Mouse (Mus musculus) frontal cortex, postnatal 14 days (tissue): ENCODE data around the gene Grin2d.
A peak's percentile ranks its signal among the peaks of the same experiment; 100 is the strongest.
"Not testable (repeated sequence)": the region's sequence is repeated elsewhere in the genome, so short reads cannot be mapped to it uniquely, and the experiment has no call there.

Source experiments
- DNase-seq, 2 experiments: peaks; one replicate each; pipeline ENCODE4 v3.0.0; 2022; ENCODE audit warnings: low spot score in 2 of 2

Grin2d gene

DNA sequence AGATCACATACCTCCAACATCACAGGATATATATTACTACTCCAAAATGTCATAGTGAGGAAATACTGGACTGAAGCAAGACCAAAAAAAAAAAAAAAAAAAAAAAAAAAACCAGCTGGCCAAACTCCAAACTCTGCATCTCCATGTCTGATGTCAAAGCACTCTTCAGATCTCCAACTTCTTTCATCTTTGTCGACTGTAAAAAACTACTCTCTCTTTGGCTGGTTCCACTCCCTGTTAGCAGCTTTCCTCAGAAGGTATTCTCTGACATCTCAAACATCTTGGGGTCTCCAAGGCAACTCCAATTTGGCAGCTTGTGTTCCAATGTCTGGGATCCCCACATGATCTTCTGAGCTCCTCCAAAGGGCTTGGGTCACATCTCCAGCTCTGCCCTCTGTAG is at the start of gene Grin2d:
Gene Grin2d (minus strand): TSS at position 101 of the 400 bp plus-strand sequence.
- not testable (repeated sequence) for DNase-seq

DNA sequence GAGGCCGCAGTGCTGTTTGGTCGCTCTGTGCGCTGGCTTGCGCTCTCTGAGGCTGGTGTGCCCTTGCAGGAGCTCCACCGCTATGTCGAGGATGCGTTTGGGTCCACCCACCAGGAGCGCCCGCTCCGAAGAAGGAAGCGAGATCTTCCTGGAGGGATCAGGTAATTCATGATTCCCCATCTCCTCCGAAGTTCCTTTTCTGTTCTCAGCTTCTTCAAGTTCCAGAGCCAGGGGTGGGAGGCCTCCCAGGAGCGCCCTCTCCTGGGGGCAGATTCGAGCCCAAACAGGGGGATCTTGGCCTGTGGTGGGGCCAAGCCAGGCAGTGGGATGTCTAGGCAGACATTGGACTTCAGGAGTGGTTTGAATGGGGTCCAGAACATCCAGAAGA is 46.2 kb upstream of the Grin2d start:
- no peak for DNase-seq

GRCm38 (mm10) chr7:45923762-45924428 is 45.7 kb upstream of the Grin2d start, which contains the start of gene Ccdc114:
Gene Ccdc114 (plus strand): TSS chr7:45924072.
- peak; percentile 29 to 42 for DNase-seq

DNA sequence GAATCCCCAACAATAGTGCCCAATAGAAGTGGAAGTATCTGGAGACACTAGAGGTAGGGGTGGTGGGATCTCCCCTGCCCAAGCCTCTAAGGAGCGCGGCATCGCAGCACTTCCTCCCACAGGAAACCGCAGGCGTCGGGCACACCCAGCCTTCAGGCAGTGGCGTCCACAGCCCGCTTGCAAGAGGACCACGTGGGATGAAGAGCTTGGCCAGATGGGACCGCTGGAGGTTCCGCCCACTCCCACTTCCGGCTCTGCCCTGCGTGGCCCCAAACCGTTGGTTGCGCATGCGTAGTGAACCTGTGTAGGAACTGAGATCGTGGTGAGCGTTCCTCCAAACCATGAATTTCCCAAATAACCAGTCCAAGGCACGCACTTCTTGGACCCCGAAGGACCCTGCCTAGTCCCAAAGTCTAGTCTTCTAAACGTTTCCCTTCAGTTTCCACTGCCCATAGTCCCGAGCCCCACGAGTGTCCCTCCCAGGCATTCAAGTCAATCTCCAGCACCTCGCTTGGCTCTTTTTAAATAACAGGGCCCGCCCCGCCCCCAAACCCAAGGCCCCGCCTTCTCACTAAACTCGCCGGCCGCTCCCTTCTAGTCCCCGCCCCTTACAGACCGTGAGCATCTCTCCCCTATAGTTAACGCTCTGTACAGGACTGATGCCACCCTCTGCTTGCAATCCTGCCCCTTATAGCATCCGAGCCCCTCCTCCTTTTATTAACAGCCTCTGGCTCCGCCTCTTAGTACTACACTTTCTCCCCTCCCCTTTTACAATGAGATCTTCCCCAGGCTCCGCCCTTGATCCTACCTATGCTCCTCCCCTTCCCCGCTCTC is 45.0 kb upstream of the Grin2d start:
- peak; percentile 86 to 91 for DNase-seq

- no peak for DNase-seq
Observed at GRCm38 (mm10) chr7:45921950-45922600, 43.9 kb upstream of the Grin2d start.

- DNase-seq: no peak
Observed at GRCm38 (mm10) chr7:45921242-45921621, 43.1 kb upstream of the Grin2d start, which contains the start of gene Emp3. Gene Emp3 (minus strand): TSS chr7:45921404.

GRCm38 (mm10) chr7:45920583-45921241 is 42.5 kb upstream of the Grin2d start:
- no peak for DNase-seq

GRCm38 (mm10) chr7:45919761-45920160 is 41.6 kb upstream of the Grin2d start:
- DNase-seq: no peak

GRCm38 (mm10) chr7:45919083-45919671 is 41.0 kb upstream of the Grin2d start:
- DNase-seq: no peak

DNA sequence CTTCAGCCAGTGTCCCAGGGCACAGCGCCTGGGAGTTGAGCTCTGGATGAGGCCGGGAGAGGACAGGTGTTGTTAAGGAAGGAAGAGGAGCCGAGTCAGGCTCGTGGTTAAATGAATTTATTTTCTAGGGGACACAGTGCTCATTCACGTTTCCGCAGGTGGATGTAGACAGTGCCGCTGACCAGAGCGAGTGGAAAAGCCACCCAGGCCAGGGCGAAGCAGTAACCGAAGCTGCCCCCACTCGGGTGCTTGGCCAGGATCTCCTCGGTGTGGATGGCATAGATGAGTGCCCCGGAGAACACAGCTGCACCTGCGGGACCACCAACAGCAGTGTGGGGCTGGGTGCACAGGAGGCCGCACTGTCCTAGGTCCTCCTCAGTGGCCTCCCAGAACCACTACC is 39.7 kb upstream of the Grin2d start:
- no peak for DNase-seq

DNA sequence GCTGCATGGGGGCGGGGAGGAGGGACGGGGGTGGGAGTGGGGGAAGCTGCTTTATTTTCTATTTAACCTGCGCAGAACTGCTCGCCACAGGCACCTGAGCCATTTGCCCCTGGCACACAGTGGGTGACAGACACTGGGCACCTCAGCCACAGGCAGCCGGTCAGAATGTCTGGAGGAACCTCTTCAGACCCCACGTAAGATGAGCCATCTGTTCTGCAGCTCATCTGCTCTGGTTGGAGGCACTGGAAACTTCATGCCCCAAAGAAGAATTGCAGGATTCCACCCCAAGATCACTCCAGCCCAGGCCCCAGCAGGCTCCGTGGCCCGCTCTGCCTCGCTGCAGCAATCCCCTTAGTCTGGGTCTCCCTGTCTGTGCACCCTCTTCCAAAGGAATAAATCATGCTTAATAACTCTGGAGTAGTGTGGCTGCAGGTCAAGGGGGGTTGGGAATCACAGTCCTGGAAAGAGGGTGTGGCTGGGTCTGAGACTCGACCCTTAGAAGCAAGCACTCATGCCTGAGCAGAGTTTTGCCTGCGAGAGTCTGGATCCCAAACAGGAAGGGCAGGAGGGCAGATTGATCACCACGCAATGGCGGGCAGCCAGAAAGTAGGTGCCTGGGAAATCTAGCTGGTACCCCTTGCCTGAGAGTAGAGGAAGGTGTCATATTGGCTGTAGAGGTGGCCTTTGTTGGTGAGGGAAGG is 39.0 kb upstream of the Grin2d start:
- no peak for DNase-seq

DNA sequence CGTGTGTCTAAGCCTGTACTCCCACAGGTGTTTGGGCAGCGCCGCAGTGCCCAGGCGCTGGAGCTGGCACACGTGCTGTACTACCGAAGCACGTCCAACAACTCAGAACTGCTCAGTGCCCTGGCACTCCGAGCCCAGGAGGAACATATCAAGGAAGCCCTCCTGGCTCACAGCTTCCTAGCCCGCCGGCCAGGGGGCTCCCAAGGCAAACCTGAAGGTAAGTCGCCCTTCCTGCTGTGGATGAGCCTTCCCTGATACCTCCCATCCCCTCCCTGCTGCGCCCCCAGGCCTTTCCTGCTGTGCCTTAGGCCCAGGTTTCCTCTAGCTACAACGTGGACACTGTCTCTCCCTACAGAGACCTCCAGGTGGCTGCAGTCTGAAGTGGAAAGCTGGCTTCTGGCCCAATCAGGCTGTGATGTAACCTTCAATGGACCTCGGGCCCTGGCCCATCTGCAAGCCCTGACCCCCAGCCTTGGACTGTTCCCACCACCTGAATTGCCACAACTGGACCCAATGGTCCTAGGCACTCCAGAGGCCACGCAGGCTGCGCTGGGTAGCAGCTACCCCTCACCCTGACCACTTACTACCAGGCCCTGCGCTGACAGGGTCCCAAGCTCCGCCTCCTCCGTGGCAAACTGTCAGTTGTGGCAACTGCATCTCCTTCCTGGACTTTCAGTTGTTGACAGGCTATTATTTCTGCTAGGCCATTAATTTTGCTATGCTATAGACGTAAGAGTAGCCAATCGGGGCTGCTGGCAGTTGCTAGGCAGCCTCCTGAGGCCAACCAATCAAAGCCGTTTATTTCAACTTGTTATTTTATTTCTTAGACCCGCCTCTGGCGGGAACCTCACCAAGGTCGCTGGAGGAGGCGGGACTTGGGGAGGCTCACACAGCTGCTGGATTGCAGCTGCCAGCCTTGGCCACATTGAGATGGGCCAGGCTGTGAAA is 38.2 kb upstream of the Grin2d start:
- DNase-seq: peak; percentile 50 to 75

GRCm38 (mm10) chr7:45915011-45915410 is 36.8 kb upstream of the Grin2d start:
- no peak for DNase-seq

DNA sequence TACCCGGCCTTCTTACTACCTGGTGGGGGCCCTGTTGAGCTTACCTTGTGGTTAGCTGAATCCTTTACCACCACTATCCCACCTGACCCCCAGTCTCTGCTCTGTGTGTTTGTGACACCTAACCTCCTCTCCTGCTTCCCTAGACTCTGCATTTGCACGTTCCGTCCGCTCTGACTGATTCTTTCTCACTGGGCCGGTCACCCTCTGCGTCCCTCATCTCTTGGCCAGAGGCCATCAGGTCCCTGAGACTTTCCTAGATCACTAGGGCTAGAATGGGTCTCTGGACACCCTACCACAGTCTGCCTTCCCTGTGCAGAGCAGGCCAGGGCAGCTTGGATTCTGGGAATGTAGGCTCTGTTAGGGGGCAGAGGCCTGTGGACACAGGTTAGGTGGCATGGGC is 35.9 kb upstream of the Grin2d start:
- DNase-seq: no peak

DNA sequence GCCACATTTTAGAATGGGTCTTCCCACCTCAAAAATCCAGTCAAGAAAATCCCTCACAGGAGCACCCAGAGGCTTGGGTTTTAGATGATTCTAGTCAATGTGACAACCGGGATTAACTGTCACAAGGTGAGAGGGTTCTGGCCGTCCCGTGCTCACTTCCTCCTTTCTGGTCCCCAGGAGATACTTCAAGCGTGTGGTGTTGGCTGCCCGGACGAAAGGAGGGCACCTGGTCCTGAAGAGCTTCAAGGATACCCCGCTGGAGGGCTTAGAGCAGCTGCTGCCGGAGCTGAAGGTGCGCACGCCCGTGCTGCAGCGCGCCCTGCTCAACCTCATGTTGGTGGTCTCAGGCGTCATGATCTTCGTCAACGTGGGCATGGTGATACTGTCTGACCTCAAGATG is 31.0 kb upstream of the Grin2d start:
- no peak for DNase-seq

DNA sequence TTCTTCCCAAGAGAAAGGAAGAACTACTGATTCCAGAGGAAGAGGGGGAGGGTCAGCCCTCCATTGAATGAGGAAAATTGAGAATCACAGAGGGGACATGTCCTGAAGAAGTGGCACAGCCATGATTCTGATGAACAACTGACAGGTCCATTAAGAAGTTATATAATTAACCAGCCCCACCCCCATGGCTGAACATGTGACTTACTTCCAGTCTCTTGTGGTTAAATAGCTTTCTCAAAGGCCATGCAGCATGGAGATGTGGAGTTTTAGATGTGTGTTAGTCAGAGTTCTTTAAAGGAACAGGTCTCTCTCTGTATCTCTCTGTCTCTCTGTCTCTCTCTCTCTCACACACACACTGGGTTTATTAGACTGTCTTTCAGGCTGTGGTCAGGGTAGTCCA is 30.2 kb upstream of the Grin2d start:
- no peak for DNase-seq

DNA sequence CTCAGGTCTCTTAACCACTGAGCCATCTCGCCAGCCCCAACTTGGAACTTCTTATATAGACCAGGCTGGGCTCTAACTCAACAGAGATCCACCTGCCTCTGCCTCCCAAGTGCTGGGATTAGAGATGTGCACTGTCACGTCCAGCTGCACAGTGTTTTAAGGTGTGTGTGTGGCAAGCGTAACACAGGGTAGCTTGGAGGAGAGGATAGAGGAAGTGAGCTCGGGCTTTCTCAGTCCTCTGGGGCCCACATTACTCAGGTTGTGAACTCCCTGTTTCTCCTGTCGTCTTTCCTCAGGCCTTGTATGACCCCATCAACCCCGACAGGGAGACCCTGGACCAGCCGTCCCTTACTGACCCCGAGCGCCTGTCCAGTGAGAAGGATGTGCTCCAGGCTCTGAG is 28.4 kb upstream of the Grin2d start:
- no peak for DNase-seq

DNA sequence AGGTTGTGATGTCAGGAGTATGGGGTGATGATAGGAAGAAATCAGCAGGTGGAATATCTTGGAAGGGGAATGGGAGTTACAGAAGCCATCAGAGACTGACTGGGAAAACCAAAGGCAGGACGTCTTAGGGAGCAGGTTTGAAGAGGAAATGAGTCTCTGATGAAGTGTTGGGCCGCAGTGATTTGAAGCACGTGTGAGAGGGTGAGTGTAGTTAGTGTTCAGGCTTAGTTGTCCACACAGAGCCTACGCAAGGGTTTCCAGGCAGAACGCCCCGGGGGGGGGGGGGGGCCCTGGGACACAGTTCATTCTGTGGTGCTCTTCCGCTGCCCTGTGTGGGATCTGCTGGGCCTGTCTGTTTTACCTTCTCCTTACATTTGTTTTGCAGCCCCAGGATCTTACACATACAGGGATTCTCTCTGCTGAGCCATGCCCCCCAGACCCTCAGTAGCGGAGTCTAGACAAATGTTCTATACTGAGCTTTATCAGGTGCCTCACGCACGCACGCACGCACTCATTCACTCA is 24.4 kb upstream of the Grin2d start:
- no peak for DNase-seq

DNA sequence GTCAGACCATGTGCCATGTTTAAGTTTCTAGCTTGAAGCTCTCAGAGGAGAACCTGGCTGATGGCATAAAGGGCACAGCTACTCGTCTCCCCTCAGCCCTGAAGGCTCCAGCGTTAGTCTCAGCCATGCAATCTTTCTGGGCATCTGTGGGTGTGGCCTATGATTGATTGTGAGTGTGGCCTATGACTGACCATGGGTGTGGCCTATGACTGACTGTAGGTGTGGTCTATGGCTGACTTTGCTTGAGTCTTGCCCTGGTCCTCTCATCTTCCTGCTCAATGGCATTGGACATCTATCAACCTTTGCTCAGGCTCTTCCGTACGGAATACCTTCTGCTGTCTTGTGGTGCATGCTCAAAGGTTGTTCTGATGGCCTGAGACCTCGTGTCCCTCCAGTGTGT is 23.4 kb upstream of the Grin2d start:
- no peak for DNase-seq

DNA sequence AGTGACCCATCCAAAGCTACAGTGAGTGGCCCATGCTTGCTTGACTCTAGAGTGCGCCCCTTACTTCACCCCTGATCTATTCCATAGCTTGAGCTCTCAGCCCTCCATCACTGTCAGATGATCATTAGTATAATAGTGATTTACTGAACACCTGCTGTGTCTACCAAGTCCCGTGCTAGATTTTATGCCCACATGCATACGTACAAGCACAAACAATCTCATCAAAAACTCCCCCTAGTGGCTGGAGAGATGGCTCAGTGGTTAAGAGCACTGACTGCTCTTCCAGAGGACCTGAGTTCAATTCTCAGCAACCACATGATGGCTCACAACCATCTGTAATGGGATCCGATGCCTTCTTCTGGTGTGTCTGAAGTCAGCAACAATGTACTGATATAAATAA is 19.9 kb upstream of the Grin2d start:
- not testable (repeated sequence) for DNase-seq
